19 mouse cellular contexts compared by ENCODE assay signal in genomic region chr10:61822968-61823730, GRCm38 (mm10). TPM values are rescaled to one million over a fixed set of nuclear protein-coding genes. Genes with fewer than 3 reads are reported as not detected.
A peak's percentile ranks its signal among the peaks of the same experiment; 100 is the strongest.
DNase-seq lines count a peak whose midpoint lies in the region; ATAC-seq and TF ChIP-seq lines count a peak whose summit lies in the region.
"Had no signal": no experiment of that assay in that cellular context is flagged by ENCODE, and none has a peak within 500 bp of the region (broad histone marks: within the 10 kb centered on the region; RNA-seq: fewer than 3 reads in every experiment).

No protein-coding gene starts in this region.

- TF ChIP-seq EP300 in heart, adult 2 months (IDR thresholded peaks at IDR 0.05; ENCODE audit: insufficient read depth, low read depth, low read length): no peak

- no peak overlapping the region for H3K4me2 ChIP-seq in neural tube, embryonic 15.5 days
- H3K4me2 ChIP-seq in embryonic facial prominence, embryonic 13.5 days: 0 out of 2 replicates have a peak overlapping the region, but pooled peaks have one; percentile 16
- H3K4me2 ChIP-seq in neural tube, embryonic 11.5 days (ENCODE audit: low read depth): no peak overlapping the region
- H3K4me2 ChIP-seq: hindbrain, embryonic 15.5 days; liver, embryonic 15.5 days; midbrain, embryonic 12.5 days had no signal

- no peak for ATAC-seq in neural tube, embryonic 15.5 days (ENCODE audit: low FRiP score)
- no peak for ATAC-seq in embryonic facial prominence, embryonic 13.5 days (ENCODE audit: insufficient number of reproducible peaks, insufficient read depth, low FRiP score, low TSS enrichment, low read depth)
- ATAC-seq in neural tube, embryonic 11.5 days (ENCODE audit: insufficient read depth, low FRiP score, low TSS enrichment): no peak
- no peak for ATAC-seq in erythroid progenitor cell, adult 5-6 weeks (replicated peaks; ENCODE audit: low FRiP score, poor library complexity, severe bottlenecking)

- H3K9ac ChIP-seq in heart, adult 2 months (ENCODE audit: low read depth, low read length): no peak overlapping the region
- no peak overlapping the region for H3K9ac ChIP-seq in neural tube, embryonic 15.5 days (replicated peaks)
- no peak overlapping the region for H3K9ac ChIP-seq in embryonic facial prominence, embryonic 13.5 days
- no peak overlapping the region for H3K9ac ChIP-seq in neural tube, embryonic 11.5 days (ENCODE audit: low read length)
- H3K9ac ChIP-seq: hindbrain, embryonic 15.5 days; liver, embryonic 15.5 days; midbrain, embryonic 12.5 days had no signal

- H3K4me1 ChIP-seq in heart, embryonic 10.5 days: peaks cover 36% of the 10 kb centered on the region
- 0 out of 2 replicates have a peak, but pooled peaks cover 1% of the 10 kb centered on the region for H3K4me1 ChIP-seq in heart, adult 2 months (ENCODE audit: control insufficient read depth, insufficient read depth, low read length)
- peaks cover 2% of the 10 kb centered on the region; the same call in 1 of the 2 replicates for H3K4me1 ChIP-seq in neural tube, embryonic 15.5 days
- peaks cover 53% of the 10 kb centered on the region for H3K4me1 ChIP-seq in embryonic facial prominence, embryonic 13.5 days
- H3K4me1 ChIP-seq in neural tube, embryonic 11.5 days (ENCODE audit: control insufficient read depth, insufficient read depth, low read length): peaks cover 5% of the 10 kb centered on the region
- H3K4me1 ChIP-seq: liver, embryonic 15.5 days had no signal

- H3K79me2 ChIP-seq in heart, adult 2 months (replicated peaks; ENCODE audit: control insufficient read depth, insufficient read depth, low read length): no peaks in the 10 kb centered on the region

- H3K4me3 ChIP-seq in heart, embryonic 10.5 days: no peak overlapping the region
- H3K4me3 ChIP-seq in heart, adult 2 months: no peak overlapping the region
- no peak overlapping the region for H3K4me3 ChIP-seq in neural tube, embryonic 15.5 days (replicated peaks)
- no peak overlapping the region for H3K4me3 ChIP-seq in embryonic facial prominence, embryonic 13.5 days
- no peak overlapping the region for H3K4me3 ChIP-seq in neural tube, embryonic 11.5 days (ENCODE audit: low read depth, low read length)
- H3K4me3 ChIP-seq: hindbrain, embryonic 15.5 days; liver, embryonic 15.5 days; midbrain, embryonic 12.5 days; myocyte had no signal

- H3K27me3 ChIP-seq in heart, embryonic 10.5 days (ENCODE audit: insufficient read depth, poor library complexity, severe bottlenecking): no peaks in the 10 kb centered on the region
- H3K27me3 ChIP-seq in heart, adult 2 months (ENCODE audit: control insufficient read depth, insufficient read depth, low read length): no peaks in the 10 kb centered on the region
- no peaks in the 10 kb centered on the region for H3K27me3 ChIP-seq in neural tube, embryonic 15.5 days (replicated peaks)
- no peaks in the 10 kb centered on the region for H3K27me3 ChIP-seq in embryonic facial prominence, embryonic 13.5 days
- no peaks in the 10 kb centered on the region for H3K27me3 ChIP-seq in neural tube, embryonic 11.5 days (ENCODE audit: control insufficient read depth, insufficient read depth, low read length)
- H3K27me3 ChIP-seq: CH12.LX; hindbrain, embryonic 15.5 days; liver, embryonic 15.5 days had no signal

- H3K36me3 ChIP-seq in heart, embryonic 10.5 days: no peaks in the 10 kb centered on the region
- H3K36me3 ChIP-seq in heart, adult 2 months (ENCODE audit: control insufficient read depth, insufficient read depth, low read length): no peaks in the 10 kb centered on the region
- no peaks in the 10 kb centered on the region for H3K36me3 ChIP-seq in neural tube, embryonic 15.5 days
- H3K36me3 ChIP-seq in embryonic facial prominence, embryonic 13.5 days: no peaks in the 10 kb centered on the region
- H3K36me3 ChIP-seq in neural tube, embryonic 11.5 days (ENCODE audit: control insufficient read depth, insufficient read depth, low read length): no peaks in the 10 kb centered on the region
- H3K36me3 ChIP-seq: hindbrain, embryonic 15.5 days; liver, embryonic 15.5 days; midbrain, embryonic 12.5 days had no signal

- H3K27ac ChIP-seq in heart, embryonic 10.5 days: peak overlapping the region; percentile 25; the same call in 1 of the 2 replicates
- H3K27ac ChIP-seq in heart, adult 2 months: no peak overlapping the region
- no peak overlapping the region for H3K27ac ChIP-seq in neural tube, embryonic 15.5 days (replicated peaks)
- peak overlapping the region; percentile 68 for H3K27ac ChIP-seq in embryonic facial prominence, embryonic 13.5 days
- H3K27ac ChIP-seq in neural tube, embryonic 11.5 days (ENCODE audit: low read depth, low read length): peak overlapping the region; percentile 60; the same call in 1 of the 2 replicates
- H3K27ac ChIP-seq: hindbrain, embryonic 15.5 days; liver, embryonic 15.5 days; midbrain, embryonic 12.5 days had no signal

- TF ChIP-seq POLR2A in heart, adult 2 months (IDR thresholded peaks at IDR 0.05; ENCODE audit: insufficient read depth, low read depth, low read length): no peak

- no peak for DNase-seq in heart, embryonic 10.5 days (ENCODE audit: low spot score)
- no peak for DNase-seq in heart, adult 2 months
- DNase-seq in neural tube, embryonic 10.5 days (ENCODE audit: extremely low spot score, low spot score): peak; percentile 62
- peak; percentile 59 for DNase-seq in neural tube, embryonic 11.5 days (ENCODE audit: low spot score)
- no peak for DNase-seq in gastrocnemius, postnatal 25 days
- DNase-seq: adrenal gland, postnatal 14 days; cerebellum, adult 11-12 months; gastrocnemius, postnatal 36 days; kidney, adult 11 months; kidney, postnatal 14 days; lung, postnatal 4 days had no signal

- no peak for TF ChIP-seq CTCF in heart, adult 2 months (IDR thresholded peaks at IDR 0.05)

- H3K9me3 ChIP-seq in heart, embryonic 10.5 days: no peaks in the 10 kb centered on the region
- H3K9me3 ChIP-seq in neural tube, embryonic 15.5 days (replicated peaks): no peaks in the 10 kb centered on the region
- H3K9me3 ChIP-seq in embryonic facial prominence, embryonic 13.5 days: no peaks in the 10 kb centered on the region
- H3K9me3 ChIP-seq in neural tube, embryonic 11.5 days (ENCODE audit: control insufficient read depth, low read length): no peaks in the 10 kb centered on the region
- H3K9me3 ChIP-seq: hindbrain, embryonic 15.5 days; liver, embryonic 15.5 days; midbrain, embryonic 12.5 days had no signal

- 25% methylated on average over 7 of the region's 7 CpGs for WGBS in heart, embryonic 10.5 days
- WGBS in heart, adult 2 months: 49% methylated on average over 7 of the region's 7 CpGs
- WGBS in neural tube, embryonic 15.5 days: 58% methylated on average over 7 of the region's 7 CpGs
- 27% methylated on average over 7 of the region's 7 CpGs for WGBS in embryonic facial prominence, embryonic 13.5 days
- 40% methylated on average over 7 of the region's 7 CpGs for WGBS in neural tube, embryonic 11.5 days

- intact Hi-C loops in heart, adult 2 months (cut with DNase I): no loop called here

RNA-seq across cellular contexts. Expression of gene H2afy2, which starts 39.2 kb away (rescaled TPM):
- polyA plus RNA-seq in heart, embryonic 10.5 days (2016; fragmentation: Nextera tagmentation; extraction: Ambion mirVana): 80.4 and 148 TPM in 2 replicates
- 1 to 10 TPM; 3.4 to 4.7 TPM for total RNA-seq in heart, adult 2 months (2021)
- 4.2 and 4.6 TPM in 2 replicates for polyA plus RNA-seq in heart, adult 2 months (2012; rRNA removed)
- polyA plus RNA-seq in neural tube, embryonic 15.5 days (2015; fragmentation: Nextera tagmentation; extraction: Ambion mirVana): 232 and 258 TPM in 2 replicates
- 281 and 321 TPM in 2 replicates for polyA plus RNA-seq in embryonic facial prominence, embryonic 13.5 days (2015; fragmentation: Nextera tagmentation; extraction: Ambion mirVana)
- polyA plus RNA-seq in neural tube, embryonic 11.5 days (2014; fragmentation: Nextera tagmentation; extraction: Ambion mirVana): 246 and 247 TPM in 2 replicates
- total RNA-seq in erythroid progenitor cell, adult 5-6 weeks (2015; ENCODE audit: low replicate concordance): not detected in 2 replicates
- not detected in 2 replicates for total RNA-seq in erythroid progenitor cell, adult 5-6 weeks (2017; ENCODE audit: low replicate concordance)
- total RNA-seq in gastrocnemius, postnatal 25 days (2021): under 1 TPM; 0.72 to 0.92 TPM
- total RNA-seq: CH12.LX had no signal

Comparison
In these comparisons a context has a peak if more than half of its experiments do, and no peak if none do; other contexts are left out.
1. H3K27ac ChIP-seq: peak in heart, embryonic 10.5 days (single experiment), embryonic facial prominence, embryonic 13.5 days (single experiment) and neural tube, embryonic 11.5 days (single experiment); none in heart, adult 2 months (single experiment) and neural tube, embryonic 15.5 days (single experiment).
2. RNA of gene H2afy2, which starts 39.2 kb away (polyA plus RNA-seq): 281 to 321 TPM in embryonic facial prominence, embryonic 13.5 days, 232 to 258 TPM in neural tube, embryonic 15.5 days, 246 to 247 TPM in neural tube, embryonic 11.5 days and 80.4 to 148 TPM in heart, embryonic 10.5 days; 4.2 to 4.6 TPM in heart, adult 2 months; every median in the first group is over 10 times any median in the second.
3. DNase-seq: peak in neural tube, embryonic 10.5 days (single experiment) and neural tube, embryonic 11.5 days (single experiment); none in heart, embryonic 10.5 days (single experiment), heart, adult 2 months (0 of 2) and gastrocnemius, postnatal 25 days (single experiment).